Mouse (Mus musculus) heart, adult 2 months (tissue): ENCODE data around the gene Tmem204.

Experiments used
- CTCF ChIP-seq: fragments of 200-600 bp; IDR thresholded peaks from 2 replicates; pipeline ENCODE4 v1.8.1; 2022; ENCODE audit warnings: antibody characterized with exemption, mild to moderate bottlenecking, moderate library complexity
- EP300 ChIP-seq: fragments of 200-500 bp; IDR thresholded peaks from 2 replicates; pipeline ENCODE4 v1.6.1; 2011; ENCODE audit warnings: low read depth, low read length, control low read depth; ENCODE audit not compliant: insufficient read depth

DNA sequence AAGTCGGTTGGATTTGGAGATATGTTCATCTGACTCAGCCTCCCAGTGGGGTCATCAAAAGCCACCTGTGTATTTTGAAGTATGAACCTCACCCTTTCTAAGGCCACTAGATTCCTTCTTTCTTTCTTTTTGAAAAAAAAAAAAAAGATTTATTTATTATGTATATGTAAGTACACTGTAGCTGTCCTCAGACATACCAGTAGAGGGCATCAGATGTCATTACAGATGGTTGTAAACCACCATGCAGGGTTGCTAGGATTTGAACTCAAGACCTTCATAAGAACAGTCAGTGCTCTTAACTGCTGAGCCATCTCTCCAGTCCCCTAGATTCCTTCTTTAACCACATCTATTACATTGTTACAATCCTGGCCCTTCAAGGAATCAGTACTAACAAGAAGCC is 46.7 kb upstream of the Tmem204 start:
- TF ChIP-seq CTCF (peak; percentile 32), EP300 (no peak)
